Mouse (Mus musculus) adrenal gland, postnatal 4 days (tissue): ENCODE measurements around the gene Tedc1. TPM values are rescaled to one million over a fixed set of nuclear protein-coding genes. Genes with fewer than 3 reads are reported as not detected.

Experiments
- DNase-seq, 2 experiments: peaks; one replicate each; pipeline ENCODE4 v3.0.0; 2021 to 2022; ENCODE audit warnings: low spot score in 2 of 2, mixed read lengths in 2 of 2
- total RNA-seq, 2 experiments: library from RNA; stranded (reverse); gene quantifications; 2 replicates each; pipeline ENCODE4 v1.2.3; 2021

The Tedc1 gene
- total RNA-seq, 2 experiments from 2014 or later: 7.1 to 10.3 TPM

- DNase-seq: no peak
Observed at GRCm38 (mm10) chr12:113152272-113152661, 4.0 kb upstream of the Tedc1 start.

DNA sequence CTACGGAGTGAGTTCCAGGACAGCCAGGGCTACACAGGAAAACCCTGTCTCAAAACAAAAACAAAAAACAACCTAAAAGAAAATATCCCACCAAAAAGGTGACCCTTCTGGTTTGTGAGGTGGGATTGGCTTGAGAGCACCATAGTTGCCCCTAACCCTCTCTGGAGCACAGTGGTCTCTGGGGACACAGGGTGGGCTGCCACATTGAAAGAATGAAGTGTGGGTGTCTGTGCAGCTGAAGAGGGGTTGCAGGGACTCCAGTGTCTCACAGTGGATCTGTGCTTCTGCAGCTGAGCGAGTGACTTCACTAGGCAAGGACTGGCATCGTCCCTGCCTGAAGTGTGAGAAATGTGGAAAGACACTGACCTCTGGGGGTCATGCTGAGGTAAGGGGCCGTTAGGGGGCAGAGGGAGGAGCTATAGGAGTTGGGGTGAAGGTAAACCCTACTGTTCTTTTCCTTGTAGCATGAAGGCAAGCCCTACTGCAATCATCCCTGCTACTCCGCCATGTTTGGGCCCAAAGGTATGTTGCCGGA, 3.2 kb upstream of the Tedc1 start:
- DNase-seq: no peak

GRCm38 (mm10) chr12:113153971-113154370, 2.2 kb upstream of the Tedc1 start:
- no peak for DNase-seq

GRCm38 (mm10) chr12:113154747-113155075, 1.5 kb upstream of the Tedc1 start:
- DNase-seq: no peak

DNA sequence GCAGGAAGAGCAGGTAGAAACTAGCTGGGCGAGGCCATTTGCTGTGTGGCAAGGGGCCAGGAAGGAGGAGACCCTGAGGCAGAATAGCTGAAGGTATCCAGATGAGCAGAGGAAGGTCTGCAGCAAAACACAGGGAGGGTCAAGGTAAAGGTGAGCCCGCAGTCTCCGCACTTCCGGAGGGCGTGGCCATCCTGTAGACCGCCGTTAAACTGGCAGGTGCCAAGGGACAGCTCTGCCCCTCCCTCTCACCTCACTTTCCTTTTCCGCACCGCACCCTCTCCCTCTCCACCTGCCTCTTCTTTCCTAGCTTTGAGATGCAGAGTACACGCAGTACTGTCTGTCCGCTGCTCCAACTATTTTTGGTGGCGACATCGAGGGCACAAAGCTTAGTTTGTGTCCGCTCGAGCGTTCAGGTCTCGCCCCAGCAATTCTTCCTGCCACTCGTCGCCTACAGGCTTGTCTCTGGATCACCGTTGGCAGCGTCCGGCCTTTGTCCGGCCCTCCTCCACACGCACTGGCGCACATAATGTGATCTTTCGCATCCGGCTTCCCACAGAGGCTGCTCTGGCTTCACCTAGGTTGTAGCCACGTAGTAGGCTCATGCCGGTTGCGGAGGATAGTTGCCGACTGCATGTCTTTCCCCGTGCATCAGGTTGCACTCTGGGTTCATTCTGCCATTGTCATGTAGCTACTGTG, 997 bp upstream of the Tedc1 start:
- peak in 1 of 2 experiments; percentile 35 for DNase-seq

- no peak for DNase-seq
Observed at GRCm38 (mm10) chr12:113156540-113156929, 314 bp downstream of the Tedc1 start.

- DNase-seq: no peak
Observed at GRCm38 (mm10) chr12:113157002-113157401, 781 bp downstream of the Tedc1 start.

GRCm38 (mm10) chr12:113157521-113157920, 1.3 kb downstream of the Tedc1 start:
- DNase-seq: no peak

DNA sequence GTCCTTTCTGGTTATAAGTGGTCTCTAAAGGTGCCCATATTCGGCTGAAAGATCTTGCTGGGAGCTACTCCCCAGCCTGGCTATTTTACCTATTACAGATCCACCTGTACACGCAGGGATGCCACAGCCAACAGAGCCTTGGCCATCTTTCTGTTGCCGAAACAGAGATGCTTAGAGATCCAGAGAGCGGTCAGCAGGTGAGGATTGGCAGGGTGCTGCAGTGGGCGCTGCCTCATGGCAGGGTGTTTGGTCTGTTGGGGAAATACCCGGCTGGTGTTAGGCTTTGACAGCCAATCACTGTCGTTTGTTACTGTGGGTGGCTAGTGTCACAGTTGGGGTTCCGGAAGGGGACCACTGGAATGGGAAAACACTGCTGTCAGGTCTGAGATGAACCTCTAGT, 1.8 kb downstream of the Tedc1 start:
- DNase-seq: no peak

GRCm38 (mm10) chr12:113163561-113164006, 7.4 kb downstream of the Tedc1 start:
- DNase-seq: no peak

- DNase-seq: no peak
Observed at GRCm38 (mm10) chr12:113168031-113168536, 11.9 kb downstream of the Tedc1 start.

- no peak for DNase-seq
Observed at GRCm38 (mm10) chr12:113176960-113177725, 20.9 kb downstream of the Tedc1 start.

DNA sequence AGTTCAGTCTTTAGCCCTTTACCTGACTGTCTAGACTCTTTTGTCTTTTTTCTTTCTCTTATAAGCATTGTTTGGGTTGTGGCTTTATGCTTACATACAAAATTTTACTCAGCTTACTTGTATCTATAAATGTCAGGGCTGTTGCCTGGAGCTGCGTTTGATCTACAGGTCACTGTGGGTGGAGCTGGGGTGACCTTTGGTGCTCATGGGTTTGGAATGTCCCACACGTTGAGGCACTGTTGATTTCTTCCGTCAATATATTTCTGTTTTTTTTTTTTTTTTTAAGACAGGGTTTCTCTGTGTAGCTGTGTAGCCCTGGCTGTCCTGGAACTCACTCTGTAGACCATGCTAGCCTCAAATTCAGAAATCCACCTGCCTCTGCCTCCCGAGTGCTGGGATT, 24.8 kb downstream of the Tedc1 start:
- no peak for DNase-seq

DNA sequence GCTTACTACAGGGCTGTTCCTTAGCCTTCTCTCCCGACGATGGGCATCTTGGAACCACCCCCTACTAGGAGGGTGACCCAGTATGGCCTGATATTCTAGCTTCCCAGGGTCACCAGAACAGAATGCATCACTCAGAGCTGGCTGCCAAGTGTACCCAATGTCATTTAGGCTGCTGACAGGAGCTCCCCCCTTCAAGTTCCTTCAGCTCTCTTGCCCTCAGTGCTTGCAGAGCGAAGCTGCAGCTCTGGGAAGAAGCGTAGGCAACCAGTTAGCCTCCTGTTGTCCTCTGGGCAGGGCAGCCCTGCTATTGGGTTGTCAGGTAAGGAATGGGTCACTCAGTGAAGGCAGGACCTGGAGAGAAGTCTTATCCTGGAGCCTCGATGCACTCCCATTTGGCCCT, 28.7 kb downstream of the Tedc1 start:
- DNase-seq: no peak

- DNase-seq: no peak
Observed at GRCm38 (mm10) chr12:113185442-113186291, 29.4 kb downstream of the Tedc1 start, which contains the start of gene Tmem121. Gene Tmem121 (plus strand): TSS chr12:113185930.

DNA sequence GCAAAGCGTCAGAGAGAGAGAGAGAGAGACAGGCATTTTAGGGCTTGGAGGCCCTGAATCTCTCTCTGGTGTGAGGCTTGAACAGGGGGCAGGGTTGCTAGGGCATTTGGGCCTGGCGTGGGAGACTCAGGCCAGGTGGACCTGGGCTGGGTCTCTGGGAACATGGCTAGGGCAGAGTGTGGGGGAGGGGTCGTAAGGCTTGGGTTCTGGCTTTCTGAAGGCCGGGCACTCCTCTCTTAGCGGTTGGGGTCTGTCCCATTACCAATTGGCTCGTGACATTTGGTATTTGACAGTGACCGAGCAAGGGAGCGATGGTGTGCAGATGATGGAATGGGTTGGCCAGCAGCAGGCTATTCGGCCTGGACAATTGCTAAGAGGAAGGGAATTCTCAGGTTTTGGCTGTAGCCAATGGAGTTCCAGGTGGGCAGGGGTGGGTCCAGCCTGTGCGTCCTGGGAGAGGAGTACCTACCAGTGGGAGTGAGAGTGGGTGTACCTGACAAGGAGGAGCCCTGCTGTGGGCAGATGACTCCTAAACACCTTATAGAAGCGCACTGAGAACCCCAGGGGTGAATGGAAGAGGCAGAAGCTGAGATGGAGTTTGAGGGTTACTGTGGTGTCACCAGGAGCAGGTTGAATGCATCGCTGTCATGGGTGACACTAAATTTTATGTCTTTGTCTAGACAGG, 30.2 kb downstream of the Tedc1 start:
- DNase-seq: no peak

DNA sequence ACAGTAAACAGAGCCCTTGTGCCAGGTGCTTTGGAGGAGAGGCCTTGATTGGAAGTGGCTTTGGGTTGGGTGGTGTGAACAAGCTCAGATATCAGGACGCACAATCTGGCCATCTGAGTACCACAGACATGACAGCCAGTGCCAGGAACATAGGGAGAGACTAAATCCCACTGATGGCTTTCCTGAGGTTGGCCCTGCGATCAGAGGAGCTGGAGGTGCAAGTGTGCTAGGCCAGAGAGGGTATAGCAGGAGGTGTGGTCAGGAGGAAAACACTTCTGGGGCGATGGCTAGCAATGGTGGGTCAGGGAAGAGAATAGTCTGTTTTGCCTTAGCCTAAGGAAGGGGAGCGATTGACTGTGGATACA, 30.8 kb downstream of the Tedc1 start:
- DNase-seq: no peak

DNA sequence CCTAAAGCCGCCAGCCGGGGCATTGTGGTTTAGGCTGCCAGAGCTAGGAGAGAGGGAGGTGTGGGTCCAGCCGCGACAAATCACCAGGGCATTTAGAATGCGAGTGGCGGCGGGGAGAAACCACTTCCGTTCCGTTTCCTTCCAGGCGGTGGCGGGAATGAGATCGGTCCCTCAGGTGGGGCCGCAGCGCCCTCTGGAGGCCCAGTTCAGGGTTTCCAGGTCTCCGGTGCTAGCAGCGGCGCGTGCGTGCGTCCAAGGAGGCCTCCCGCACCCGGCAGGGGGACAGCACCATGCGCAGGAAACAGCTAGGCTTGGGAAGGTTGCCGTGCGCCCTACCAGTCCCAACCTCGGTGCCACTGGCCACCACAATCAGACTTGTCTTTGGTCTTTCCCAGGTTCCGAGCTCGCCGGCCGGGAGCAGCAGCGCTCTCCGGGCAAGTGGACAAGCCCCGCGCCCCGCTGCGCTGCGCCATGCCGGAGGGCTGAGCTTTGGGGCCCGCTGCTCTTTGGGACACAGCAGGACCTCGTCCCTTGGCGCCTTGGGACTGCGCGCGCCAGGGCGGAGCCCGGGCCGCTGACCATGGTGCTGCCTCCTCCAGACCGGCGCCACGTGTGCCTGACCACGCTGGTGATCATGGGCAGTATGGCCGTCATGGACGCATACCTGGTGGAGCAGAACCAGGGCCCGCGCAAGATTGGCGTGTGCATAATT, 31.5 kb downstream of the Tedc1 start:
- peak; percentile 57 to 69 for DNase-seq

- DNase-seq: no peak
Observed at GRCm38 (mm10) chr12:113188349-113189055, 32.3 kb downstream of the Tedc1 start.
